ENCODE assay signal across 8 mouse cellular contexts in genomic region chr12:105453670-105454257, GRCm38 (mm10). TPM values are rescaled to one million over a fixed set of nuclear protein-coding genes. Genes with fewer than 3 reads are reported as not detected.
DNase-seq lines count a peak whose midpoint lies in the region; ATAC-seq and TF ChIP-seq lines count a peak whose summit lies in the region.

D430019H16Rik (plus strand) TSS chr12:105453856.

- peak within 1 kb of the TSS; percentile 79 for H3K4me2 ChIP-seq in hindbrain, postnatal 0 days (ENCODE audit: low read depth, low read length)

- H3K27me3 ChIP-seq in hindbrain, postnatal 0 days (ENCODE audit: insufficient read depth, low read length) = no peaks in the 10 kb centered on the region

- H3K4me1 ChIP-seq in hindbrain, postnatal 0 days (ENCODE audit: insufficient read depth, low read length) = peaks cover 9% of the 10 kb centered on the region; the same call in 1 of the 2 replicates

- no peaks in the 10 kb centered on the region for H3K9me3 ChIP-seq in hindbrain, postnatal 0 days (ENCODE audit: low read length)

- peak; percentile 91 for ATAC-seq in hindbrain, postnatal 0 days
- no peak for ATAC-seq in megakaryocyte-erythroid progenitor cell, adult 5-6 weeks (replicated peaks; ENCODE audit: low FRiP score, low TSS enrichment, poor library complexity, severe bottlenecking)

- under 1% methylated on average over 34 of the region's 38 CpGs for WGBS in hindbrain, postnatal 0 days

- peak within 1 kb of the TSS; percentile 77 for H3K27ac ChIP-seq in hindbrain, postnatal 0 days
- peak within 1 kb of the TSS; percentile 83 for H3K27ac ChIP-seq in left cerebral cortex, adult 2 months

- intact Hi-C loops in gastrocnemius, postnatal 36 days (cut with DNase I) = no loop called here
- intact Hi-C loops in left cerebral cortex, adult 2 months (cut with DNase I) = loop anchor here (2.0 kb wide), 1 partner anchor 23 kb away; no protein-coding TSS in a partner anchor

- TF ChIP-seq CTCF in hindbrain, postnatal 0 days (IDR thresholded peaks at IDR 0.05; ENCODE audit: low read depth) = no peak
- TF ChIP-seq CTCF in left cerebral cortex, adult 2 months (IDR thresholded peaks at IDR 0.05) = no peak

- peak within 1 kb of the TSS; percentile 55 for H3K9ac ChIP-seq in hindbrain, postnatal 0 days (replicated peaks; ENCODE audit: low read length)

- no peaks in the 10 kb centered on the region for H3K36me3 ChIP-seq in hindbrain, postnatal 0 days (ENCODE audit: insufficient read depth, low read length)

- DNase-seq in adrenal gland, adult 18-20 months (ENCODE audit: low spot score in 2 of 2) = peak; percentile 36 to 53
- DNase-seq in embryo, embryonic 10.5 days (ENCODE audit: low spot score) = peak; percentile 91
- DNase-seq in gastrocnemius, postnatal 36 days = peak; percentile 47 to 49
- peak; percentile 89 for DNase-seq in hindbrain, postnatal 0 days (ENCODE audit: low spot score)
- DNase-seq in left cerebral cortex, adult 2 months (ENCODE audit: extremely low spot score in 1 of 2, low spot score in 2 of 2) = peak; percentile 70 to 82
- peak; percentile 80 for DNase-seq in lung, postnatal 25 days (ENCODE audit: low spot score)
- DNase-seq in right cerebral cortex, postnatal 25 days = peak; percentile 74

- H3K4me3 ChIP-seq in hindbrain, postnatal 0 days (ENCODE audit: low read length) = peak within 1 kb of the TSS; percentile 73
- H3K4me3 ChIP-seq in left cerebral cortex, adult 2 months = peak within 1 kb of the TSS; percentile 57

RNA-seq across cellular contexts. Expression of gene D430019H16Rik, which starts in this region (rescaled TPM):
- total RNA-seq in adrenal gland, adult 18-20 months (2021) = 1 to 10 TPM; 3.8 to 4.4 TPM
- under 1 TPM; 0.23 to 0.42 TPM for total RNA-seq in gastrocnemius, postnatal 36 days (2021)
- 140 TPM in 2 replicates for total RNA-seq in hindbrain, postnatal 0 days (2014; rRNA removed)
- polyA plus RNA-seq in hindbrain, postnatal 0 days (2015; fragmentation: Nextera tagmentation; extraction: Ambion mirVana) = 8.6 and 8.9 TPM in 2 replicates
- 10 to 100 TPM; 81.5 to 88.0 TPM for total RNA-seq in left cerebral cortex, adult 2 months (2021)
- not detected in 2 replicates for total RNA-seq in megakaryocyte-erythroid progenitor cell, adult 5-6 weeks (2014; fragmentation: Nextera tagmentation)
- total RNA-seq in megakaryocyte-erythroid progenitor cell, adult 5-6 weeks (2017) = not detected in 2 replicates

Comparison
In these comparisons a context has a peak if more than half of its experiments do, and no peak if none do; other contexts are left out.
1. RNA of gene D430019H16Rik (total RNA-seq): 140 TPM in hindbrain, postnatal 0 days and 81.5 to 88.0 TPM in left cerebral cortex, adult 2 months; 3.8 to 4.4 TPM in adrenal gland, adult 18-20 months, 0.23 to 0.42 TPM in gastrocnemius, postnatal 36 days and not detected in megakaryocyte-erythroid progenitor cell, adult 5-6 weeks; every median in the first group is over 10 times any median in the second.
2. Peak in DNase-seq in gastrocnemius, postnatal 36 days; RNA of the gene not detected or under 1 TPM.
3. Peak in every context shown above with its lines, with median percentiles within 50 percentile points of each other: DNase-seq.